Mouse (Mus musculus) liver, adult (tissue): ENCODE data around the gene Sufu.

Experiments used
- GATA4 ChIP-seq: IDR thresholded peaks from 2 replicates; pipeline ENCODE4 v1.6.1; 2014; ENCODE audit warnings: mild to moderate bottlenecking, low read length; ENCODE audit not compliant: insufficient replicate concordance

The Sufu gene

DNA sequence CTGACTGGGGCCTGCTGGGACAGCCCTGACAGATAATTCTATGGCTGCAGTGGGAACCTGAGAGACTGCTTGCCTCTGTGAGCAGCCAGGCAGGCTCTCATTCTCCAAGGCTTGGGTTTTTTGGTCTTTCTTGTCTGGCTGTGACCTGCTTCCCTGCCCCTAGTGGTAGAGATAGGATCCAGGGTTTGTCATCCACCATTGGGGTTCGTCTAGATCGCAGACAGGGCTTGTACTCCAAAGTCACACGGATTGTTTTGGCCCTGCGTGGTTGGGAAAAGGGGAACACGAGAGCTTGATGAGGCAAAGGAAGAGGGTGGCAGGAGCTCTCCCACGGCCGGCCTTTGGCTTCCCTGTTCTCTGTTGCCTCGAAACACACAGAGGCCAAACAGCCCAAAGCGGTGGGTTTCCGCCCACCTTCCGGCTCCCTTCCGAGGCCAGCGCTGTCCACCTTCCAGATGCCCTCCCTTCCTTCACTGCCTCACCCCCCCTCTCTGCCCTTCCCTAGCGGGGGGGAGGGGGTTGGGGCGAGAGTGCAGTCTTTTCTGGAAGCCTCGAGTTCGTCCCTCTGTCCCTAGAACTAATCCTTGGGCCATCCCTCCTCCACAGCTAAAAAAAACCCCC is 86.3 kb downstream of the Sufu start:
- TF ChIP-seq GATA4: no peak

DNA sequence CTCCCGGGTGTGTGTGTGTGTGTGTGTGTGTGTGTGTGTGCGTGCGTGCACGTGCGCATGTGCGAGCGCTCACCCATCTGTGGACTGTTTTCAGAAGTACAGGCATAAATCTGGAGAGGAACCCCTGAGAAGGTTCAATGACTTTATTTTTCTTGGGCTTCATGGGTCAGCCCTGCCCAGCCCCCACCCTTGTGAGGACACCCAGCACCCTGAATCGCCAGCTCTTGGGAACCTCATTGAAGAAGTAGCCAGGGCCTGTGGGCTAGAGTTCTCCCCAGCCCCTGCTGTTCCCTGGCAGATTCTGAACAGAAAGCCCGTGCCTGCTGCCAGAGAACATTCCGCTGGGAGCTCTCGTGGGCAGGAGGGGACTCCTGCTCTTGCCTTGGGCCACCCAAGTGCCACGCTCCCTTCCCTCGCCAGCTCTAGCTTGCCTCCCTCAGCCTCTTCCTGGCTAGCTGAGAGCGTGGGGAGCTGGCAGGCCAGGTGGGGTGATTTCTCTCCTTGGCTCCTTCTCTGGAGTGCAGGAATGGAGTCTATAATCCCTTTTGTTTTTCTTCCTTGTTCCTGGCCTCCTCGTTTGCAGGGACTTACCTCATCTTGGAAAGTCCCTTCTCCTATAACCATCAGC is 87.1 kb downstream of the Sufu start:
- TF ChIP-seq GATA4: no peak

- no peak for TF ChIP-seq GATA4
These were observed 87.8 kb downstream of the Sufu start for GRCm38 (mm10) chr19:46484518-46484917.

GRCm38 (mm10) chr19:46485847-46486246 is 89.2 kb downstream of the Sufu start:
- no peak for TF ChIP-seq GATA4

DNA sequence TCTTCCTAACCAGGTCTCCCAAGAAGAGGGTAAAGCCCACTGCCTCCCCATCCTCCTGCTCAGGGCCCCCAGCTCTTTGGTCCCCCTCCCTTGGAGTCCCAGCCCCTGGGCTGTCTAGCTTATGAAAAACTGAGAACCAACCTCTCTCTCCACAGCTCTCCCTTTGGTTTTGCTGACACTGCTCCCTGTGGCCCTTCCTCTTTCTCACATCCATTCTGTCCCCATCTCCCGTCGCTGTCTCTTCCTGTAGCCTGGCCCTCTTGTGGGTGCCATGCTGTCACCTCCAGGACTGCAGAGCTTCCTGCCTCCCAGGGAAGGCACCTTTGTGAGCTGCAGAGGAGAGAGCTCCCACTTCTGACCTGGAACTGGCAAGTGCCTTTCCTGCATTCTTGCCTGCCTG is 90.0 kb downstream of the Sufu start:
- no peak for TF ChIP-seq GATA4

GRCm38 (mm10) chr19:46489448-46489847 is 92.8 kb downstream of the Sufu start:
- no peak for TF ChIP-seq GATA4

DNA sequence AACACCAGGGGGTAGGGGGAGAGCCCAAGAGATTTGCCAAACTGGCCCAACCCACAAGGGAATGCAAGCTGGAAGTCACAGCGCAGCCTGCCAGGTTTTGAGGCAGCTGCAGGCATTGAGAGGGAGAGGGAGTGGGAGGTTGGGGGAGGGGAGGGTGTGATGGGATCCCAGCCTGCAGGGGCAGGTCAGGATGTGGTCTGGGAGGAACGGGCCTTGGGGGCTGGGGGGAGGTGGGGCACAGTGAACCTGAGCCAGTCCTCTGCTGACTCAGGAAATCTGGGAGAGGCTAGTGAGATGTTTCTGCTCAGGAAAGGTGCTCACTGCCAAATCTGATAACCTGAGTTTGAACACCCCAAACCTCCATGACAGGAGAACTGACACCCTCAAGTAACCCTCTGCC is 93.9 kb downstream of the Sufu start:
- no peak for TF ChIP-seq GATA4

DNA sequence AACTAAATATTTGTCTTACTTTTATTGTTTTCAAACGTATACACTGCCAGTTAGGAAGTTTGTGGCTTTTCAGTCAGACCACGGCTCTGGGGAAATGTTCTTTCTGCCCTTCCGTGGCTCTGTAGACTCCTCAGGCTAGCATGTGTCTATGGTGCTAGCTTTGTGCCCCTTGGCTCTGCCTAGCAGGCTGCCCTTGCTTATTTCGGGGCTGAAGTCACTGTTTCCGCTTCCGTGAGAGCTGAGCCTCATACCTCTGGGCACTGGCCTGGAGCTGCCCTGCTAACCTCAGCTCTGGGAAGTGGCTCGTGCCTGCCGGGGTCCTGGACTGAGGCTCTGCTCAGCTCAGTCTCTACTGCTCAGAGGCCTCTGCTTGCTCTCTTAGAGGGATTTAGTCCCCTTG is 98.4 kb downstream of the Sufu start:
- TF ChIP-seq GATA4: no peak

GRCm38 (mm10) chr19:46497230-46497629 is 100.5 kb downstream of the Sufu start:
- TF ChIP-seq GATA4: no peak

DNA sequence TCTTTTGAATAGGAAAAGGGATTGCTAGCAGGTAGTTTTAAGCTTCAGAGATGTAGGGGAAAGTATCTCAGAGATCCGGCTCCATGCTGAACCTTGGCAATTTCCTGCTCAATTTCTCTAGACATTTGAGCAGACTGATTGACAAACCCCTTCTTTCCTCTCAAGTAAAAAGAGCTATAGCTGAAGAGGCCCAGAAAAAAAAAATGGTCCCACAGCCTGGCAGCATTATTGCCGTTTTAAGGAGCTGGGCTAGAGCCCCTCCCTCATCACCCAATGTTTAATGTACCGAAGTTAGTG is 102.8 kb downstream of the Sufu start:
- TF ChIP-seq GATA4: no peak

DNA sequence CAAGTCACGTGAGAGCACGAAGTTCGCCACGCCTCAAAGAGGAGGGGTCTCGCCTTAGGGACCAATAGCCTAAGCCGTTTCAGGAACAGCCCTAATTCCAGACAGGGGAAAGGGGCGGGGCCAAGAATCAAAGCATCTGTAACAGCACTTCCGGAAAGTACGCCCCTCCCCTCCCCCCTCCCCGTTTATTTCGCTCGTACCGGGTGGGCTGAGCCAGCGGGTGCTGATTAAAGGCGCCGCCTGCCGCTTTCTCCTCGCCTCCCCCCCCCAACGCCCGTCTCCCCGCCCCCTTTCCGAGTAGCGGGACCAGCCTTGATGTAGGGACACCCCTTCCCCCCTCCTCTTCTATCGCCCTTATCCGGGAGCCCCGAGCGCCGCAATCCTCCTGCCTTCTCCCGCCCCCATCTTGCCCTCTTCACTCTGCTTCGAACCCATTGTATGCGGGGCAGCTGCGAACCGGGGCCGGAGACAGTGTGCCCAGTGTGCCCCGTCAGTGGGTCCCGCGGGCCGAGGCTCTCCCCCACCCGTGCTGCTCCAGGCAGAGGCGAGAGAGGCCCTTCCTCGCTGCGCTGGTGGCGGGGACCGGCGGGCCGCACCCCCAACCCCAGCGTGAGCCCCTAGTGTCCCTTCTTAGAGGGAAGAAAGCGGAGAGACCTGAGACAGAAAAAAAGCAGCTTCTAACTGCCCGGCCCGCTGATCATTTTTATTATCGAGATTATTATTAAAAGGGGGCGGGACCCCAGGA is 103.3 kb downstream of the Sufu start:
- peak; percentile 35; the same call in 1 of the 2 replicates for TF ChIP-seq GATA4

- no peak for TF ChIP-seq GATA4
These were observed 104.1 kb downstream of the Sufu start for GRCm38 (mm10) chr19:46500581-46501341.

DNA sequence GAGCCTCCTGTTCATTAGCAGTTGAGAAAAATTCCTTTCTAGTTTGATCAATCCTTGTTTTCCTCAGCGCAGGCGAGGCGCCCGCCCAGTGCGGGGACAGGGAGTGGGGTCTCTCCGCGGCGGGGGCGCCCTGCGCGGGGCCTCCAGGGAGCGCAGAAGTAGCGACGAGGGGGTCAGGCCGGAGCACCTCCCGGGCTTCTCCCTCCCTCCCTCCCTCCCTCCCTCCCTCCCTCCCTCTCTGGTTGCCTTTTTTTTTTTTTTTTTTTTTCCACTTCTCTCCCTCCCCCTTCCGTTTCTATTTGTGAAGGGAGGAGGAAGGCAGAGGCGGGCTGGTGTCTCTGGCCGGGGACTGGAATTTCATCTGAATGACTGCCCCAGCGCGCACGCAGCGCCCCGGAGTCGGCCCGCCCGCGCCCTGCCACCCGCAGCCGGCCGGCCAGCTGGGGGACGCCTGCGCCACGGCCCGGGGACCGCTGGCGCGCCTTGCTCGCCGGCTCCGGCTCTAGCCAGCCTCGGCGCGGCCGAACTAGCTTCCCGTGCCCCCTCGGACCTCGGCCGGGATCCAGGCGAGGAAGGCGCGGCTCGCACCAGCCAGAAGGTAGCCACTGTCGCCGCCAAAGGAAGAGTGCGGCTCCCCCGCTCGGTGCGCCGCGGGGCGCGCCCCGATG is 104.8 kb downstream of the Sufu start, which contains the start of gene Trim8:
Gene Trim8, plus strand, starts transcription at position 302 of the 668 bp plus-strand sequence.
- no peak for TF ChIP-seq GATA4

GRCm38 (mm10) chr19:46502069-46502455 is 105.4 kb downstream of the Sufu start:
- no peak for TF ChIP-seq GATA4

DNA sequence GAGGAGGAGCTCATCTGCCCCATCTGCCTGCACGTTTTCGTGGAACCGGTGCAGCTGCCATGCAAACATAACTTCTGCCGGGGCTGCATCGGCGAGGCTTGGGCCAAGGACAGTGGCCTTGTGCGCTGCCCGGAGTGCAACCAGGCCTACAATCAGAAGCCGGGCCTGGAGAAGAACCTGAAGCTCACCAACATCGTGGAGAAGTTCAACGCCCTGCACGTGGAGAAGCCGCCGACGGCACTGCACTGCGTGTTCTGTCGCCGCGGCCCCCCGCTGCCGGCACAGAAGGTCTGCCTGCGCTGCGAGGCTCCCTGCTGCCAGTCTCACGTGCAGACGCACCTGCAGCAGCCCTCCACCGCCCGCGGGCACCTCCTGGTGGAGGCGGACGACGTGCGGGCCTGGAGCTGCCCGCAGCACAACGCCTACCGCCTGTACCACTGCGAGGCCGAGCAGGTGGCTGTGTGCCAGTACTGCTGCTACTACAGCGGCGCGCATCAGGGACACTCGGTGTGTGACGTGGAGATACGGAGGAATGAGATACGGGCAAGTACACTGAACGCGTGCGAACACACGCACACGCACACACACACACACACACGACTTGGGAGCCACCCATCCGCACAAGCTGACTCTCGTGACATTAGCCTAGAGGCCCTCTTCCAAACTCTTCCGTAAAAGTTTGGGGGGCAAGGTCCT is 105.9 kb downstream of the Sufu start:
- peak; percentile 57; the same call in 1 of the 2 replicates for TF ChIP-seq GATA4
